Mouse (Mus musculus): ENCODE measurements around the gene Zkscan8. TPM values are rescaled to one million over a fixed set of nuclear protein-coding genes. Genes with fewer than 3 reads are reported as not detected.
A peak's percentile ranks its signal among the peaks of the same experiment; 100 is the strongest.
"Not testable (repeated sequence)": the region's sequence is repeated elsewhere in the genome, so short reads cannot be mapped to it uniquely, and the experiment has no call there.

The Zkscan8 gene
- 5.2 and 5.6 TPM in 2 replicates for polyA plus RNA-seq (2015; fragmentation: Nextera tagmentation; extraction: Ambion mirVana)

GRCm38 (mm10) chr13:21530781-21531201 lies at the start of gene Zkscan8:
TSS of gene Zkscan8 (minus strand) at chr13:21531120.
- peak within 1 kb of the TSS; percentile 95 for H3K9ac ChIP-seq
- peak; percentile 100 for ATAC-seq (ENCODE audit: low read depth)
- no peaks in the 10 kb centered on the region for H3K9me3 ChIP-seq
- under 1% methylated on average over 39 of the region's 39 CpGs for WGBS
- H3K36me3 ChIP-seq, result peaks cover 14% of the 10 kb centered on the region
- H3K4me1 ChIP-seq (replicated peaks), result peaks cover 10% of the 10 kb centered on the region
- no peaks in the 10 kb centered on the region for H3K27me3 ChIP-seq
- H3K4me2 ChIP-seq, result peak within 1 kb of the TSS; percentile 67
- peak within 1 kb of the TSS; percentile 90 for H3K27ac ChIP-seq (replicated peaks)
- peak within 1 kb of the TSS; percentile 81 for H3K4me3 ChIP-seq

- H3K36me3 ChIP-seq, result no peaks in the 10 kb centered on the region
- WGBS, result 49% methylated on average over 1 of the region's 1 CpGs
- no peak within 1 kb of the TSS for H3K9ac ChIP-seq
- H3K27ac ChIP-seq (replicated peaks), result no peak within 1 kb of the TSS
- ATAC-seq (ENCODE audit: low read depth), result no peak
- no peak within 1 kb of the TSS for H3K4me3 ChIP-seq
- no peak within 1 kb of the TSS for H3K4me2 ChIP-seq
- H3K9me3 ChIP-seq, result no peaks in the 10 kb centered on the region
- no peaks in the 10 kb centered on the region for H3K4me1 ChIP-seq (replicated peaks)
- no peaks in the 10 kb centered on the region for H3K27me3 ChIP-seq
Measured at GRCm38 (mm10) chr13:21559793-21560192, 28.9 kb upstream of the Zkscan8 start, which contains the start of gene Olfr1535. TSS of gene Olfr1535 (minus strand) at chr13:21559893.

GRCm38 (mm10) chr13:21550416-21551110 lies 19.6 kb upstream of the Zkscan8 start:
- Histone ChIP-seq H3K9me3 (no peaks in the 10 kb centered on the region), H3K36me3 (no peaks in the 10 kb centered on the region), H3K9ac (no peak overlapping the region), H3K27ac (replicated peaks) (no peak overlapping the region), H3K4me3 (no peak overlapping the region), H3K4me1 (replicated peaks) (no peaks in the 10 kb centered on the region), H3K4me2 (no peak overlapping the region), H3K27me3 (no peaks in the 10 kb centered on the region)
- no peak for ATAC-seq (ENCODE audit: low read depth)
- 56% methylated on average over 3 of the region's 3 CpGs for WGBS

GRCm38 (mm10) chr13:21549487-21549886 lies 18.6 kb upstream of the Zkscan8 start:
- Histone ChIP-seq H3K9me3 (no peaks in the 10 kb centered on the region), H3K36me3 (no peaks in the 10 kb centered on the region), H3K4me1 (replicated peaks) (no peaks in the 10 kb centered on the region), H3K4me2 (no peak overlapping the region), H3K27me3 (no peaks in the 10 kb centered on the region), H3K27ac (replicated peaks) (no peak overlapping the region), H3K4me3 (no peak overlapping the region), H3K9ac (no peak overlapping the region)
- ATAC-seq (ENCODE audit: low read depth), result no peak
- 95% methylated on average over 3 of the region's 3 CpGs for WGBS

DNA sequence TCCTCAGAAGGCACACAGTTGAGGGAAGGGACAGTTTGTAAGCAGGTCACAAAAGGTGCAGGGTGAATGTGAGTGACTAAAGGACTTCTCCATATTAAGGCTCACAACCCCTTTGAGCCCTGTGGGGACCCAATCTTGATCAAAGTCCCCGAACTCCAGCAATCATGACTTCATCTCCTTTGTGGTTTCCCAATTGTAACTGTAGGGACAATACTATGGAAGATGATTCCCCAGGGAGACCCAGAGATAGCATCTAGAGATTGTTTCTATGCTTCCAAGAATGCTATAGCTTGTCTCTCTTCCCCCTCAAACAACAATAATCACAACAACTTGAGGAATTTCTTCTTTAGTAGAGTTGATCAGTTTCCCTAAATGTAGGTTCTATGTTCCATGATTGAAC lies 11.8 kb upstream of the Zkscan8 start, which contains the start of gene Olfr1366:
Gene Olfr1366, minus strand, starts transcription at position 101 of the 400 bp plus-strand sequence.
- no peaks in the 10 kb centered on the region for H3K9me3 ChIP-seq
- no peak within 1 kb of the TSS for H3K4me3 ChIP-seq
- no peak within 1 kb of the TSS for H3K4me2 ChIP-seq
- no peak for ATAC-seq (ENCODE audit: low read depth)
- no peaks in the 10 kb centered on the region for H3K27me3 ChIP-seq
- H3K4me1 ChIP-seq (replicated peaks), result no peaks in the 10 kb centered on the region
- no peak within 1 kb of the TSS for H3K27ac ChIP-seq (replicated peaks)
- no peaks in the 10 kb centered on the region for H3K36me3 ChIP-seq
- H3K9ac ChIP-seq, result no peak within 1 kb of the TSS
- WGBS, result 75% methylated on average over 1 of the region's 1 CpGs

DNA sequence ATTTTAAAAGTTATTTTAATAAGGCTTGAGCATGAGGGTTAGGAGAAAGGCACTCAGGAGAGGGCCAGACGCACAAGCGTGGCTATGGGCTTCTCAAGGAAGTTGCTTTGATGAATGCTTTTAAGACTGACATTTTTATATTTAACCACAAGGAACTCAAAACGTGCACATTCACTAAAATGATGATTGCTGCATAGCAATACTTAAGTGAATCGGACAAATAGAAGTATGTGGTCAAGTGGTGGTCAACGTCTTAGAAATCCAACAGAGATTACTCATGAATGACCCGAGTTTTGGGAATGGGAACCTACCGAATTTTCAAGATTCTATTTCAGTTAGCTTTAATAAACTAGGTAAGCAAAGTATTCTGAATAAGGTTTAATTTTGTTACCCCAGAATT lies 784 bp downstream of the Zkscan8 start:
- H3K27me3 ChIP-seq, result no peaks in the 10 kb centered on the region
- no peak overlapping the region for H3K27ac ChIP-seq (replicated peaks)
- peaks cover 10% of the 10 kb centered on the region for H3K4me1 ChIP-seq (replicated peaks)
- H3K9me3 ChIP-seq, result no peaks in the 10 kb centered on the region
- 54% methylated on average over 7 of the region's 7 CpGs for WGBS
- peak overlapping the region; percentile 81 for H3K4me3 ChIP-seq
- H3K9ac ChIP-seq, result peak overlapping the region; percentile 55
- H3K4me2 ChIP-seq, result peak overlapping the region; percentile 67
- peaks cover 19% of the 10 kb centered on the region for H3K36me3 ChIP-seq
- no peak for ATAC-seq (ENCODE audit: low read depth)

DNA sequence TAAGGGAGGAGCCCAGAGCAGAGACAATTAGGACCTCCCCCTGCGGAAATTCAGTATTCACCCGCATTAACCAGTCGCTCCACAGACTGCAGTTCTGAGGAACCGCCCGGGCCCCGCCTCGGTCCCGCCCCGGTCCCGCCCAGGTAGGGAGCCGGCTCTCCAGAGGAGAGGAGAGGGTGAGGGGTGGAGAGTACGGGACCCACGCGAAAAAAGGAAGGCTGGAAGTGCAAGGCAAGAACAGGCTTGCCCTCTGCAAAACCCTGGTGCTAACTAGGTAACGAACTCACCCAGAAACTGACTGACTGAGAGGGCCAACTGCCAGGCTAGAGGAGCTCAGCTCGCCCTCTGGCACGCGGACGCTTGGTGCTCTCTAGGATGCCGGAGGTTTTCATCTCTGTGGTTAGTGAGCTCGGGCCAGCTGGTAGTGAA lies 24.7 kb downstream of the Zkscan8 start:
- no peaks in the 10 kb centered on the region for H3K27me3 ChIP-seq
- peak overlapping the region; percentile 74 for H3K27ac ChIP-seq (replicated peaks)
- peak overlapping the region; percentile 59 for H3K4me2 ChIP-seq
- ATAC-seq (ENCODE audit: low read depth), result peak; percentile 99
- H3K4me1 ChIP-seq (replicated peaks), result peaks cover 4% of the 10 kb centered on the region
- no peaks in the 10 kb centered on the region for H3K9me3 ChIP-seq
- under 1% methylated on average over 21 of the region's 21 CpGs for WGBS
- H3K36me3 ChIP-seq, result no peaks in the 10 kb centered on the region
- peak overlapping the region; percentile 72 for H3K9ac ChIP-seq
- H3K4me3 ChIP-seq, result peak overlapping the region; percentile 56

DNA sequence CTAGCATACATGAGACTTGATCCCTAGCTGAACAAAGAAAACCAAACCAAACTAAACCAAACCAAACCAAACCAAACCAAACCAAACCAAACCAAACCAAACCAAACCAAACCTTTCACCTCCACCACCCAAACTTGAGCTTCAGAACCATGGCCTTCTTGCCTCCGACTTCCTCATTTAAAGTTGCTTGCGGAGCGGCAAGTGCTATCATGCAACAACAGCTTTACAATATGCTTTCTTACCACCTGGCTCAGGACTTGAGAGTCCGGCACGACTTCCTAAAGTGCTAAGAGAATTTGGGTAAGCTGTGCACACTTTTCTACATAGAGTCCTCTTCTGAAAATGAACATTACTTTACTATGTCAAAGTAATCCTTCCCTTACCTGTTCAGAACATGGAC lies 28.6 kb downstream of the Zkscan8 start:
- Histone ChIP-seq H3K9me3 (no peaks in the 10 kb centered on the region), H3K4me3 (no peak overlapping the region), H3K4me2 (no peak overlapping the region), H3K27ac (replicated peaks) (no peak overlapping the region), H3K36me3 (no peaks in the 10 kb centered on the region), H3K27me3 (no peaks in the 10 kb centered on the region), H3K4me1 (replicated peaks) (peaks cover 4% of the 10 kb centered on the region), H3K9ac (no peak overlapping the region)
- ATAC-seq (ENCODE audit: low read depth), result no peak
- WGBS, result 90% methylated on average over 5 of the region's 5 CpGs

DNA sequence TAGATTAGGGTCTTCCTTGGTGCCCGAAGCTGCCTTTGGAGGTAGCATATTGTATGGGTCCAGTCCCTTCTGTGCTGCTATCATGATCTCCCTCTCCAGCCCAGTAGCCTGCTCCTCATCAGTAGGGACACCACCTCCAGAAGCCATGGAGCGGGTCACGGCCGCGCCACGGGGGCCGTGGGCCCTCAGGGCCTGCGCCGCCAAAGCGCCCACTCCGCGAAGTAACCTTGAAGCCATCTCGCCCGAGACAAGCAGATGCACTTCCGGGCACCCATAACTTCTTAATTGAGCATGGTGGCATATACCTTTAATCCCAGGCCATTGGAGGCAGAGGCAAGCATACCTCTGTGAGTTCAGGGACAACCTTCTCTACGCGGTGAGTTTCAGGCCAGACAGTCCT lies 29.7 kb downstream of the Zkscan8 start, which contains the start of gene Gm11273:
Gene Gm11273, minus strand, starts transcription at position 237 of the 400 bp plus-strand sequence.
- H3K27ac ChIP-seq (replicated peaks); H3K9ac ChIP-seq; H3K4me1 ChIP-seq (replicated peaks); ATAC-seq (ENCODE audit: low read depth); H3K4me2 ChIP-seq; H3K36me3 ChIP-seq; H3K27me3 ChIP-seq; H3K4me3 ChIP-seq; H3K9me3 ChIP-seq: not testable (repeated sequence)
- WGBS, result 93% methylated on average over 17 of the region's 17 CpGs

GRCm38 (mm10) chr13:21495080-21495479 lies 35.8 kb downstream of the Zkscan8 start, which contains the start of gene AK157302:
TSS of gene AK157302 (plus strand) at chr13:21495223.
- Histone ChIP-seq H3K4me1 (replicated peaks) (no peaks in the 10 kb centered on the region), H3K9me3 (no peaks in the 10 kb centered on the region), H3K36me3 (no peaks in the 10 kb centered on the region), H3K27ac (replicated peaks) (no peak within 1 kb of the TSS), H3K4me3 (no peak within 1 kb of the TSS), H3K4me2 (no peak within 1 kb of the TSS), H3K9ac (no peak within 1 kb of the TSS), H3K27me3 (no peaks in the 10 kb centered on the region)
- ATAC-seq (ENCODE audit: low read depth), result no peak
- 94% methylated on average over 21 of the region's 21 CpGs for WGBS

DNA sequence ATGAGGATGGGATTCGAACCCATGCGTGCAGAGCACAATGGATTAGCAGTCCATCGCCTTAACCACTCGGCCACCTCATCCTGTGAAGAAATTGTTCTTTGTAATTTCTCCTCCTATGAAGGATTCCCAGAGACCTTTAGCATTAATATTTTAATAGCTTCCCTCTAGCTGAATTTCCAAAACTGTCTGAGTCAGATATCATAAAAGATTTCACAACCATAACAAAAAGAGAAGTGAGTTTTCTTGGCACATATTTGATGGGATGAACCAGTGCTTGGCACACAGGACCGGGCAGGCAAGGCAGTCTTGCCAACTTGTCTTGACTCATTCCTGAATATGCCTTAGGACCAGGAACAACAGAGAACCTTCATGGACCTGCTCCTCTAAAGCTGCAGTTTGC lies 38.1 kb downstream of the Zkscan8 start:
- Histone ChIP-seq H3K27me3 (no peaks in the 10 kb centered on the region), H3K9me3 (no peaks in the 10 kb centered on the region), H3K4me2 (no peak overlapping the region), H3K4me3 (no peak overlapping the region), H3K36me3 (no peaks in the 10 kb centered on the region), H3K9ac (no peak overlapping the region), H3K4me1 (replicated peaks) (no peaks in the 10 kb centered on the region), H3K27ac (replicated peaks) (no peak overlapping the region)
- ATAC-seq (ENCODE audit: low read depth), result no peak
- WGBS, result 92% methylated on average over 5 of the region's 5 CpGs

- ATAC-seq (ENCODE audit: low read depth), result no peak
- WGBS, result 93% methylated on average over 1 of the region's 1 CpGs
- Histone ChIP-seq H3K27me3 (no peaks in the 10 kb centered on the region), H3K4me2 (no peak overlapping the region), H3K27ac (replicated peaks) (no peak overlapping the region), H3K9ac (no peak overlapping the region), H3K36me3 (peaks cover 43% of the 10 kb centered on the region), H3K9me3 (no peaks in the 10 kb centered on the region), H3K4me3 (no peak overlapping the region), H3K4me1 (replicated peaks) (no peaks in the 10 kb centered on the region)
Measured at GRCm38 (mm10) chr13:21486881-21487280, 44.0 kb downstream of the Zkscan8 start.
